Mouse (Mus musculus) myocyte (in vitro differentiated cells): ENCODE measurements around the gene Sh3tc1.

ENCODE experiments used
- E2F4 ChIP-seq: IDR thresholded peaks from one replicate; pipeline ENCODE4 v1.6.1; 2011; ENCODE audit warnings: mild to moderate bottlenecking, control low read depth, moderate library complexity; ENCODE audit not compliant: insufficient read depth
- MAX ChIP-seq: IDR thresholded peaks from one replicate; pipeline ENCODE4 v1.6.1; 2011; ENCODE audit warnings: low read depth, mild to moderate bottlenecking, control low read depth
- MYOD1 ChIP-seq, 3 experiments: IDR thresholded peaks; one replicate each; pipeline ENCODE4 v1.6.1; 2011; ENCODE audit warnings: control low read depth in 2 of 3, low read depth in 2 of 3, mild to moderate bottlenecking in 2 of 3, moderate library complexity in 1 of 3; ENCODE audit not compliant: insufficient read length in 2 of 3, control insufficient read depth in 1 of 3
- MYOG ChIP-seq, 3 experiments: IDR thresholded peaks; one replicate each; pipeline ENCODE4 v1.6.1; 2011; ENCODE audit warnings: control low read depth in 2 of 3, low read depth in 2 of 3, mild to moderate bottlenecking in 2 of 3; ENCODE audit not compliant: insufficient read length in 2 of 3, control insufficient read depth in 1 of 3, insufficient read depth in 1 of 3
- POLR2A ChIP-seq: IDR thresholded peaks from one replicate; pipeline ENCODE4 v1.6.1; 2011; ENCODE audit warnings: low read depth, mild to moderate bottlenecking, control low read depth, moderate library complexity; ENCODE audit not compliant: insufficient read length
- POLR2AphosphoS2 ChIP-seq: IDR thresholded peaks from one replicate; pipeline ENCODE4 v1.6.1; 2011; ENCODE audit warnings: low read depth, control low read depth; ENCODE audit not compliant: insufficient read length
- REST ChIP-seq: IDR thresholded peaks from one replicate; pipeline ENCODE4 v1.6.1; 2011; ENCODE audit warnings: mild to moderate bottlenecking, control low read depth, moderate library complexity; ENCODE audit not compliant: insufficient read depth, insufficient read length
- SRF ChIP-seq: IDR thresholded peaks from one replicate; pipeline ENCODE4 v1.6.1; 2011; ENCODE audit warnings: low read depth; ENCODE audit not compliant: control insufficient read depth, insufficient read length
- TCF12 ChIP-seq: IDR thresholded peaks from one replicate; pipeline ENCODE4 v1.6.1; 2011; ENCODE audit warnings: mild to moderate bottlenecking, control low read depth; ENCODE audit not compliant: poor library complexity, insufficient read depth, severe bottlenecking
- TCF3 ChIP-seq: IDR thresholded peaks from one replicate; pipeline ENCODE4 v1.6.1; 2011; ENCODE audit warnings: low read depth, control low read depth; ENCODE audit not compliant: insufficient read length
- USF1 ChIP-seq: IDR thresholded peaks from one replicate; pipeline ENCODE4 v1.6.1; 2011; ENCODE audit warnings: low read depth, mild to moderate bottlenecking, control low read depth, moderate library complexity

- no peak for TF ChIP-seq MAX
- TF ChIP-seq POLR2A: no peak
- TF ChIP-seq USF1: no peak
- TF ChIP-seq REST: no peak
- TF ChIP-seq TCF12: no peak
- TF ChIP-seq TCF3: no peak
- TF ChIP-seq POLR2AphosphoS2: no peak
- no peak for TF ChIP-seq E2F4
- TF ChIP-seq MYOD1 (IDR thresholded peaks at IDR 0.05; ENCODE audit: control insufficient read depth in 1 of 3, insufficient read length in 2 of 3, low read depth in 2 of 3): no peak
- no peak for TF ChIP-seq MYOG (IDR thresholded peaks at IDR 0.05; ENCODE audit: control insufficient read depth in 1 of 3, insufficient read depth in 1 of 3, insufficient read length in 2 of 3, low read depth in 2 of 3)
- TF ChIP-seq SRF: no peak
Measured at GRCm38 (mm10) chr5:35788719-35789118, 48.9 kb upstream of the Sh3tc1 start.
